Mouse (Mus musculus) neural tube, embryonic 11.5 days (tissue): ENCODE results near the gene Inka1. TPM values are rescaled to one million over a fixed set of nuclear protein-coding genes. Genes with fewer than 3 reads are reported as not detected.

ENCODE experiments used
- ATAC-seq: fragments of 200-750 bp; cut with Nextera tagmentation; 2 replicates; pipeline ENCODE4 v1.8.0; 2017; ENCODE audit warnings: moderate number of reproducible peaks, mild to moderate bottlenecking, moderate TSS enrichment, moderate library complexity; ENCODE audit not compliant: insufficient read depth, low FRiP score, low TSS enrichment
- DNase-seq: peaks from one replicate; pipeline ENCODE4 v3.0.0-alpha.2; 2015; ENCODE audit warnings: low spot score
- H3K27ac ChIP-seq: fragments of 300-500 bp; sonication (generic); 2 replicates; pipeline ENCODE4 v1.5.1; 2014; ENCODE audit warnings: low read depth, mild to moderate bottlenecking, low read length
- H3K27me3 ChIP-seq: fragments of 300-500 bp; sonication (generic); 2 replicates; pipeline ENCODE4 v1.6.1; 2014; ENCODE audit warnings: mild to moderate bottlenecking, low read length, mixed read lengths; ENCODE audit not compliant: control insufficient read depth, insufficient read depth
- H3K36me3 ChIP-seq: fragments of 300-500 bp; sonication (generic); 2 replicates; pipeline ENCODE4 v1.6.1; 2014; ENCODE audit warnings: mild to moderate bottlenecking, low read length, moderate library complexity, mixed read lengths; ENCODE audit not compliant: control insufficient read depth, insufficient read depth
- H3K4me1 ChIP-seq: fragments of 300-500 bp; sonication (generic); 2 replicates; pipeline ENCODE4 v1.6.1; 2014; ENCODE audit warnings: low read length, mixed read lengths; ENCODE audit not compliant: control insufficient read depth, insufficient read depth
- H3K4me2 ChIP-seq: fragments of 300-500 bp; sonication (generic); 2 replicates; pipeline ENCODE4 v1.6.1; 2014; ENCODE audit warnings: low read depth, mild to moderate bottlenecking, moderate library complexity
- H3K4me3 ChIP-seq: fragments of 300-500 bp; sonication (generic); 2 replicates; pipeline ENCODE4 v1.5.1; 2014; ENCODE audit warnings: low read depth, low read length
- H3K9ac ChIP-seq: fragments of 300-500 bp; sonication (generic); 2 replicates; pipeline ENCODE4 v1.6.1; 2014; ENCODE audit warnings: mild to moderate bottlenecking, low read length
- H3K9me3 ChIP-seq: fragments of 300-500 bp; sonication (generic); 2 replicates; pipeline ENCODE4 v1.6.1; 2016; ENCODE audit warnings: low read length; ENCODE audit not compliant: control insufficient read depth
- WGBS: fragments of 180-500 bp; shearing (Covaris S2); extraction: QIAGEN DNeasy Blood & Tissue Kit; methylation state at CpG from one replicate; pipeline ENCODE4 v1.1.7; 2014; 5-methylcytosine and 5-hydroxymethylcytosine counted together
- polyA plus RNA-seq: library from polyadenylated mRNA; unstranded; fragments of >200 nt; fragmentation: Nextera tagmentation; extraction: Ambion mirVana; gene quantifications from 2 replicates; pipeline ENCODE4 v1.2.1, GENCODE M21; 2014

Inka1 gene
- polyA plus RNA-seq, 1 experiment from 2014 or later = 62.9 TPM

GRCm38 (mm10) chr9:108008041-108008440, 22.4 kb upstream of the Inka1 start:
- Histone ChIP-seq H3K9ac (no peak overlapping the region), H3K9me3 (no peaks in the 10 kb centered on the region), H3K27ac (no peak overlapping the region), H3K27me3 (no peaks in the 10 kb centered on the region), H3K4me1 (peaks cover 7% of the 10 kb centered on the region; the same call in 1 of the 2 replicates), H3K36me3 (no peaks in the 10 kb centered on the region; the same call in 1 of the 2 replicates), H3K4me3 (no peak overlapping the region), H3K4me2 (no peak overlapping the region)
- 92% methylated on average over 5 of the region's 5 CpGs for WGBS
- no peak for DNase-seq
- no peak for ATAC-seq

DNA sequence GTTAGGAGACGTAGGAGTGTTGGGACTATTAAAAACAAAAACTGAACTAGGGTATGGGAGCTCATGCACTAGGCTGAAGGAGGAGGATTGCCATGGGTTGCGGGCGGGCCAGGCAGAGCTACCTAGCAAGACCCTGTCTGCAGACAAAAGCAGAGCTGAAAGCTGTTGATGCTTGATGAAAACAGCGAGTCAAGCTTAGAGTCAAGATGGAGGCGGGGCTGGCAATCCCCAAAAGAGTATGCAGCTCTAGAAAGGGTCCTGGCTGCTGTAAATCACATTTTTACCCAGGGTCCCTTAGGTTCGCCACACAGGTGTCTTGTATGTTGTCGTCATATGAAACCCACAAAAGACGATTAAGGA, 17.8 kb upstream of the Inka1 start:
- no peaks in the 10 kb centered on the region for H3K27me3 ChIP-seq
- no peaks in the 10 kb centered on the region for H3K9me3 ChIP-seq
- 26% methylated on average over 8 of the region's 8 CpGs for WGBS
- peaks cover 7% of the 10 kb centered on the region; the same call in 1 of the 2 replicates for H3K4me1 ChIP-seq
- ATAC-seq = no peak
- H3K27ac ChIP-seq = no peak overlapping the region
- H3K4me3 ChIP-seq = peak overlapping the region; percentile 97
- DNase-seq = peak; percentile 19
- peak overlapping the region; percentile 95 for H3K9ac ChIP-seq
- no peaks in the 10 kb centered on the region; the same call in 1 of the 2 replicates for H3K36me3 ChIP-seq
- peak overlapping the region; percentile 66 for H3K4me2 ChIP-seq

DNA sequence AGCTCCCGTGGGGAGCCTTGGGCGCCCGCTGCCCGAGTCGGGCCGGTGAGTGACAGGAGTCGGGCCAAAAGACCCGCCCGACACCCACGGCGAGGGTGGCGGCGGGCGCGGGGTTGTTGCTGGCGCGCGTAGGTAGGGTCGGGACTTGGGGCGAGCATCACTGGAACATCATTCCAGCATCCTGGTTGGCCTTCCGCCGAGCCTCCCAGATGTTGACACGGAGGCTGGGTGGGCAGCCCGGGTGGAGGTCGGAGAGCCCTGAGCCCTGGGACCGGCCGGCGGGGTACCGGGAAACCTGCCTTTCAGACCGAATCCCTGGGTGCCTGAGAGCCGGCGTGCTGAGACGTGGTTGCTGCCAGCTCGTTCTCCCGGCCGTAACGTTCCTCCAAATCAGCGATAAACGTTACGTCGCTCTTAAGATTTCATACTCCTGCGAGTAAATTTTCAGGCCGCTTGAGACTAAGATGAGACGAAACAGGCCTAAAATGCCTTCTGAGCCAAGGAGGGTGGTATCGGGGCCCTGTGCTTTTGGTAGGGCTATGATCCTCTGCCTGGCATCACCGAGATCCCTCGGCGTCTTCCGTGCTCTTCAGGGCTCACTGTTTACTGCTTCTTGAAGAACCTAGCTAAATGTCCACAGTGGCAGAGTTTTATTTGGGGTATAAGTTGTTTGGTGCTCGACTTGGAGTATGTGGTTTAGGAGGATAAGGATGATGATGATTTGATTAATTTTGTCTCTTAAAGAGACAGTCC, 17.3 kb upstream of the Inka1 start:
- peak overlapping the region; percentile 66 for H3K4me2 ChIP-seq
- H3K9ac ChIP-seq = peak overlapping the region; percentile 95
- H3K4me3 ChIP-seq = peak overlapping the region; percentile 97
- ATAC-seq = no peak; the same call in 1 of the 2 replicates
- no peaks in the 10 kb centered on the region for H3K9me3 ChIP-seq
- H3K27ac ChIP-seq = peak overlapping the region; percentile 88
- peaks cover 7% of the 10 kb centered on the region; the same call in 1 of the 2 replicates for H3K4me1 ChIP-seq
- H3K36me3 ChIP-seq = no peaks in the 10 kb centered on the region; the same call in 1 of the 2 replicates
- no peak for DNase-seq
- no peaks in the 10 kb centered on the region for H3K27me3 ChIP-seq
- WGBS = under 1% methylated on average over 47 of the region's 50 CpGs

GRCm38 (mm10) chr9:108001922-108002770, 16.5 kb upstream of the Inka1 start, which contains the start of gene Ip6k1:
TSS of gene Ip6k1 (plus strand) at chr9:108002501.
- WGBS = under 1% methylated on average over 48 of the region's 51 CpGs
- Histone ChIP-seq H3K27me3 (no peaks in the 10 kb centered on the region), H3K36me3 (no peaks in the 10 kb centered on the region), H3K9ac (peak within 1 kb of the TSS; percentile 95), H3K27ac (peak within 1 kb of the TSS; percentile 88), H3K4me2 (peak within 1 kb of the TSS; percentile 91), H3K4me1 (peaks cover 7% of the 10 kb centered on the region; the same call in 1 of the 2 replicates), H3K4me3 (peak within 1 kb of the TSS; percentile 97), H3K9me3 (no peaks in the 10 kb centered on the region)
- ATAC-seq = peak; percentile 100
- peak; percentile 99 for DNase-seq

DNA sequence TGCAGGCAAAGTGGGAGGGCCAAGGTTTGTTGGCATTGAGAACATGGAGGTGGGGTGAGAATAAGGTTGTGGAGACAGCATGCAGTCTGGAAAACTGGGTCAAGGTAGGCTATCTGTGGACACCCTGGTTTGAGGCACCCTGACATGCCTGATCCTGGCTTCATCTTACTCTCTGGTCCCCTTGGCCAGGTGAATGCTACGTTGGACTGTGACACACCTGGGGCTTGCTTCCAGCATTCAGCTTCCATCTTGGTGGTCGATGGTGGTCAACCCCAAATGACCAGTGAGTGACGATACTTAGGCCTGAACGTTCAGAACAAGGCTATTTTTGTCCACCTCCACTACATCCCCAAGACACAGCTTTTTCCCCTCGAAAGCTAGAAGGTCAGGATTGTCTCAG, 10.4 kb upstream of the Inka1 start, which contains the start of gene Gm20662:
Gene Gm20662, plus strand, starts transcription at position 301 of the 400 bp plus-strand sequence.
- Histone ChIP-seq H3K9me3 (no peaks in the 10 kb centered on the region), H3K9ac (no peak within 1 kb of the TSS), H3K27me3 (no peaks in the 10 kb centered on the region), H3K4me3 (no peak within 1 kb of the TSS), H3K4me2 (no peak within 1 kb of the TSS), H3K27ac (no peak within 1 kb of the TSS), H3K4me1 (no peaks in the 10 kb centered on the region), H3K36me3 (no peaks in the 10 kb centered on the region)
- ATAC-seq = no peak
- DNase-seq = no peak
- WGBS = 93% methylated on average over 5 of the region's 5 CpGs

DNA sequence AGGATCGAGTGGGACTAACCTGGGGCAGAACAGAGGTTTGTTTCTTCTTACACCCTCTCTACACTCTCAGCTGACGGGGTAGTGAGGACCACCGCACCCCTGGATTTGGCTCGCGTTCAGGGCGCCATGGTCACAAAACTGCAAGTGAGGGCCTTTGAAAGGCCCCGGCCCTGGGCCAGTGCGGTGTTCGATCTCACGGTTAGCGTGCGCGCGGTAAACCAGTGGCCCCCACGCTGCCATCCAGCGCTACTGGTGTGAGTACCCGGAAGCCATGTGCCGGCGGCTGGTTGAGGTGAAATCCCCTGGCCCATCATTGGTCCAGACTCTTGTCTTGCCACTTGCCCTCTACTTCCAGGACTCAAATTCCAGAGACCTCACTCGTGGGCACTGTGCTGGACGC, 9.8 kb upstream of the Inka1 start:
- Histone ChIP-seq H3K36me3 (no peaks in the 10 kb centered on the region), H3K27ac (no peak overlapping the region), H3K4me1 (no peaks in the 10 kb centered on the region), H3K27me3 (no peaks in the 10 kb centered on the region), H3K4me2 (no peak overlapping the region), H3K9me3 (no peaks in the 10 kb centered on the region), H3K9ac (no peak overlapping the region), H3K4me3 (no peak overlapping the region)
- WGBS = 91% methylated on average over 21 of the region's 21 CpGs
- no peak for DNase-seq
- ATAC-seq = no peak

- Histone ChIP-seq H3K4me2 (no peak overlapping the region), H3K9me3 (no peaks in the 10 kb centered on the region), H3K27ac (no peak overlapping the region), H3K4me1 (no peaks in the 10 kb centered on the region), H3K4me3 (no peak overlapping the region), H3K9ac (no peak overlapping the region), H3K27me3 (no peaks in the 10 kb centered on the region), H3K36me3 (no peaks in the 10 kb centered on the region)
- DNase-seq (no peak), ATAC-seq (no peak)
- 66% methylated on average over 2 of the region's 2 CpGs for WGBS
These were observed 8.8 kb upstream of the Inka1 start for GRCm38 (mm10) chr9:107994464-107994863.

- H3K4me2 ChIP-seq = no peak overlapping the region
- no peaks in the 10 kb centered on the region for H3K27me3 ChIP-seq
- H3K9ac ChIP-seq = no peak overlapping the region
- no peaks in the 10 kb centered on the region for H3K4me1 ChIP-seq
- no peak for DNase-seq
- no peak for ATAC-seq
- no peak overlapping the region for H3K4me3 ChIP-seq
- no peak overlapping the region for H3K27ac ChIP-seq
- 76% methylated on average over 11 of the region's 11 CpGs for WGBS
- H3K9me3 ChIP-seq = no peaks in the 10 kb centered on the region
- no peaks in the 10 kb centered on the region for H3K36me3 ChIP-seq
These were observed 7.3 kb upstream of the Inka1 start for GRCm38 (mm10) chr9:107993013-107993412.
